ENCODE assay signal across 8 mouse cellular contexts in the genomic region with DNA sequence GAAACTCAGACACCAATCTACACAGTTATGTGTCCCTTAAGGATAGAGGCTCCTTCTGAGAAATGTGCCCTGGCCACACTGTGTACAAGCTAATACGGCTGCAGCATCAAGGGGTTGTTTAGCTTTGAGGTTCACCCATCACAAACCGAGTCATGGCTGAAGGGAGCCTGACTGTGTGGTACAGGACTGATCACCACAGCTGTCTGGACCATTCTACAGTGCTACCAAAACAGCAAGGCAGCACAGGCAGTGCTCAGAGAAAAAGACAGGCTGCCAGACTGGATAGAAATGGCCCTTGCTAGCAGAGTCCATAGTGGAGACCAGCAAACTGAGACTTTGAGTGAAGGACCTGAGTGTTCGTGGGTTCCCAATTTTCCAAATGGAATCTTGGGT. TPM values are rescaled to one million over a fixed set of nuclear protein-coding genes. Genes with fewer than 3 reads are reported as not detected.
DNase-seq lines count a peak whose midpoint lies in the region; ATAC-seq and TF ChIP-seq lines count a peak whose summit lies in the region.

No protein-coding gene starts in this region.

- peak overlapping the region; percentile 89 for H3K9ac ChIP-seq in forebrain, embryonic 16.5 days (replicated peaks; ENCODE audit: low read depth, low read length)
- H3K9ac ChIP-seq in liver, embryonic 15.5 days, result peak overlapping the region; percentile 69

- DNase-seq in urinary bladder, adult 18-20 months (ENCODE audit: low spot score in 2 of 2), result no peak
- no peak for DNase-seq in gastrocnemius, adult 8-10 months (ENCODE audit: low spot score in 2 of 2)

- peaks cover 7% of the 10 kb centered on the region; the same call in 1 of the 2 replicates for H3K36me3 ChIP-seq in erythroblast, embryonic 14.5 days (ENCODE audit: control insufficient read depth)
- peaks cover 36% of the 10 kb centered on the region for H3K36me3 ChIP-seq in C2C12 (ENCODE audit: control insufficient read depth, insufficient read depth)
- H3K36me3 ChIP-seq in forebrain, embryonic 16.5 days (ENCODE audit: control insufficient read depth, insufficient read depth), result peaks cover 16% of the 10 kb centered on the region
- peaks cover 12% of the 10 kb centered on the region; the same call in 1 of the 2 replicates for H3K36me3 ChIP-seq in liver, embryonic 15.5 days (replicated peaks)

- peaks cover 37% of the 10 kb centered on the region for H3K79me2 ChIP-seq in C2C12 (ENCODE audit: control insufficient read depth, insufficient read depth)

- peaks cover 30% of the 10 kb centered on the region for H3K79me3 ChIP-seq in C2C12 (ENCODE audit: low read depth)

- peaks cover 20% of the 10 kb centered on the region for H3K4me1 ChIP-seq in erythroblast, embryonic 14.5 days (ENCODE audit: control insufficient read depth)
- H3K4me1 ChIP-seq in forebrain, embryonic 16.5 days (replicated peaks; ENCODE audit: control insufficient read depth, insufficient read depth, low read length), result peaks cover 25% of the 10 kb centered on the region
- peaks cover 35% of the 10 kb centered on the region for H3K4me1 ChIP-seq in liver, embryonic 15.5 days (replicated peaks)

- TF ChIP-seq CTCF in C2C12 (IDR thresholded peaks at IDR 0.05; ENCODE audit: control insufficient read depth, insufficient read depth, insufficient read length), result no peak

- ATAC-seq in erythroblast, adult 5-6 weeks (replicated peaks; ENCODE audit: low FRiP score, poor library complexity, severe bottlenecking), result no peak
- 0 out of 2 replicates have a peak, but pooled peaks have one; percentile 7 for ATAC-seq in forebrain, embryonic 16.5 days
- no peak for ATAC-seq in liver, embryonic 15.5 days (ENCODE audit: insufficient read depth)
- ATAC-seq in frontal cortex, adult (ENCODE audit: low TSS enrichment), result no peak

- WGBS in forebrain, embryonic 16.5 days, result 39% methylated on average over 3 of the region's 3 CpGs
- WGBS in liver, embryonic 15.5 days (ENCODE audit: insufficient replicate concordance), result 24% methylated on average over 3 of the region's 3 CpGs

- H3K4me3 ChIP-seq in erythroblast, embryonic 14.5 days (replicated peaks), result peak overlapping the region; percentile 67
- H3K4me3 ChIP-seq in C2C12 (ENCODE audit: insufficient read depth, poor library complexity, severe bottlenecking), result peak overlapping the region; percentile 95
- H3K4me3 ChIP-seq in forebrain, embryonic 16.5 days (replicated peaks; ENCODE audit: low read length), result peak overlapping the region; percentile 64
- peak overlapping the region; percentile 75 for H3K4me3 ChIP-seq in liver, embryonic 15.5 days (replicated peaks)

- H3K27me3 ChIP-seq in erythroblast, embryonic 14.5 days (ENCODE audit: control insufficient read depth), result no peaks in the 10 kb centered on the region
- no peaks in the 10 kb centered on the region for H3K27me3 ChIP-seq in C2C12 (ENCODE audit: control insufficient read depth, insufficient read depth, insufficient read length)
- no peaks in the 10 kb centered on the region for H3K27me3 ChIP-seq in forebrain, embryonic 16.5 days (replicated peaks; ENCODE audit: control insufficient read depth, insufficient read depth, low read length)
- no peaks in the 10 kb centered on the region for H3K27me3 ChIP-seq in liver, embryonic 15.5 days

- no peak overlapping the region for H3K27ac ChIP-seq in forebrain, embryonic 16.5 days (ENCODE audit: low read length)
- H3K27ac ChIP-seq in liver, embryonic 15.5 days (replicated peaks), result no peak overlapping the region

- peak overlapping the region; percentile 56 for H3ac ChIP-seq in C2C12 (ENCODE audit: control insufficient read depth, insufficient read length, low read depth)

- peak overlapping the region; percentile 88 for H3K4me2 ChIP-seq in forebrain, embryonic 16.5 days (ENCODE audit: low read length)
- H3K4me2 ChIP-seq in liver, embryonic 15.5 days, result peak overlapping the region; percentile 86

- no peaks in the 10 kb centered on the region for H3K9me3 ChIP-seq in erythroblast, embryonic 14.5 days (ENCODE audit: control insufficient read depth, low read length)
- H3K9me3 ChIP-seq in forebrain, embryonic 16.5 days (ENCODE audit: control insufficient read depth, low read length), result no peaks in the 10 kb centered on the region
- no peaks in the 10 kb centered on the region for H3K9me3 ChIP-seq in liver, embryonic 15.5 days (replicated peaks)

TF ChIP-seq in C2C12, 6 proteins besides CTCF, POLR2A, EP300 and RAD21:
- TF ChIP-seq USF1 (IDR thresholded peaks at IDR 0.05; ENCODE audit: low read depth), result no peak
- TF ChIP-seq MYOD1 (IDR thresholded peaks at IDR 0.05; ENCODE audit: control insufficient read depth, insufficient read length, low read depth), result no peak
- no peak for TF ChIP-seq FOSL1 (IDR thresholded peaks at IDR 0.05; ENCODE audit: insufficient read depth, low read length, poor library complexity, severe bottlenecking)
- TF ChIP-seq MYOG (IDR thresholded peaks at IDR 0.05; ENCODE audit: control insufficient read depth, extremely low read depth, insufficient read length), result no peak

RNA-seq across cellular contexts. Expression of a gene that starts 1.3 kb away (rescaled TPM):
- 7.4 and 8.3 TPM in 2 replicates for polyA plus RNA-seq in erythroblast, embryonic 14.5 days (2012)
- 123 and 150 TPM in 2 replicates for total RNA-seq in erythroblast, adult 5-6 weeks (2015; ENCODE audit: low replicate concordance)
- total RNA-seq in erythroblast, adult 5-6 weeks (2017; ENCODE audit: low replicate concordance), result 60.1 and 103 TPM in 2 replicates
- polyA plus RNA-seq in C2C12 (2012; fragmentation: generic; extraction: Trizol), result 617 TPM
- polyA plus RNA-seq in forebrain, embryonic 16.5 days (2015; fragmentation: Nextera tagmentation; extraction: Ambion mirVana), result 482 and 493 TPM in 2 replicates
- polyA plus RNA-seq in liver, embryonic 15.5 days (2015; fragmentation: Nextera tagmentation; extraction: Ambion mirVana), result 173 and 189 TPM in 2 replicates
- total RNA-seq in gastrocnemius, adult 8-10 months (2022), result 100 to 1,000 TPM; 477 to 640 (median 523) TPM

RNA-seq across cellular contexts. Expression of a gene that starts 9.4 kb away (rescaled TPM):
- polyA plus RNA-seq in erythroblast, embryonic 14.5 days (2012), result not detected in 2 replicates
- total RNA-seq in erythroblast, adult 5-6 weeks (2015; ENCODE audit: low replicate concordance), result not detected in 2 replicates
- not detected in 2 replicates for total RNA-seq in erythroblast, adult 5-6 weeks (2017; ENCODE audit: low replicate concordance)
- polyA plus RNA-seq in C2C12 (2012; fragmentation: generic; extraction: Trizol), result not detected
- polyA plus RNA-seq in forebrain, embryonic 16.5 days (2015; fragmentation: Nextera tagmentation; extraction: Ambion mirVana), result not detected in 2 replicates
- polyA plus RNA-seq in liver, embryonic 15.5 days (2015; fragmentation: Nextera tagmentation; extraction: Ambion mirVana), result not detected in 2 replicates
- 1 to 10 TPM in 3 of 4 experiments, under 1 TPM in 1; 0.47 to 2.8 (median 1.9) TPM for total RNA-seq in gastrocnemius, adult 8-10 months (2022)

RNA-seq across cellular contexts. Expression of a gene that starts 39.3 kb away (rescaled TPM):
- not detected in 2 replicates for polyA plus RNA-seq in erythroblast, embryonic 14.5 days (2012)
- total RNA-seq in erythroblast, adult 5-6 weeks (2015; ENCODE audit: low replicate concordance), result not detected in 2 replicates
- not detected in 2 replicates for total RNA-seq in erythroblast, adult 5-6 weeks (2017; ENCODE audit: low replicate concordance)
- polyA plus RNA-seq in C2C12 (2012; fragmentation: generic; extraction: Trizol), result 0.06 TPM
- not detected in 2 replicates for polyA plus RNA-seq in forebrain, embryonic 16.5 days (2015; fragmentation: Nextera tagmentation; extraction: Ambion mirVana)
- polyA plus RNA-seq in liver, embryonic 15.5 days (2015; fragmentation: Nextera tagmentation; extraction: Ambion mirVana), result 0.17 TPM in 1 of 2 replicates, not detected in the other
- not detected for total RNA-seq in gastrocnemius, adult 8-10 months (2022)

RNA-seq across cellular contexts. Expression of a gene that starts 54.3 kb away (rescaled TPM):
- not detected in 2 replicates for polyA plus RNA-seq in erythroblast, embryonic 14.5 days (2012)
- total RNA-seq in erythroblast, adult 5-6 weeks (2015; ENCODE audit: low replicate concordance), result not detected in 2 replicates
- not detected in 2 replicates for total RNA-seq in erythroblast, adult 5-6 weeks (2017; ENCODE audit: low replicate concordance)
- polyA plus RNA-seq in C2C12 (2012; fragmentation: generic; extraction: Trizol), result not detected
- not detected in 2 replicates for polyA plus RNA-seq in forebrain, embryonic 16.5 days (2015; fragmentation: Nextera tagmentation; extraction: Ambion mirVana)
- polyA plus RNA-seq in liver, embryonic 15.5 days (2015; fragmentation: Nextera tagmentation; extraction: Ambion mirVana), result not detected in 2 replicates
- total RNA-seq in gastrocnemius, adult 8-10 months (2022), result not detected

Comparison
In these comparisons a context has a peak if more than half of its experiments do, and no peak if none do; other contexts are left out.
1. RNA of a gene that starts 1.3 kb away (polyA plus RNA-seq): 617 TPM in C2C12 (single experiment), 482 to 493 TPM in forebrain, embryonic 16.5 days and 173 to 189 TPM in liver, embryonic 15.5 days; 7.4 to 8.3 TPM in erythroblast, embryonic 14.5 days; every median in the first group is over 10 times any median in the second.
2. Peak in every context shown above with its lines, with median percentiles within 50 percentile points of each other: H3K4me3 ChIP-seq.